Mouse (Mus musculus) forebrain, postnatal 0 days (tissue): Measurements from ENCODE around the gene Maml3. TPM values are rescaled to one million over a fixed set of nuclear protein-coding genes. Genes with fewer than 3 reads are reported as not detected.

Experiments used
- ATAC-seq: fragments of 200-750 bp; cut with Nextera tagmentation; 2 replicates; pipeline ENCODE4 v1.8.0; 2017; ENCODE audit warnings: mild to moderate bottlenecking, moderate library complexity
- DNase-seq: peaks from one replicate; pipeline ENCODE4 v3.0.0-alpha.2; 2015
- H3K27ac ChIP-seq: fragments of 300-500 bp; sonication (generic); 2 replicates; pipeline ENCODE4 v1.5.1; 2014; ENCODE audit warnings: low read depth, mild to moderate bottlenecking, antibody characterized with exemption, low read length, moderate library complexity, mixed read lengths
- H3K27me3 ChIP-seq: fragments of 300-500 bp; sonication (generic); 2 replicates; pipeline ENCODE4 v1.6.1; 2014; ENCODE audit warnings: mild to moderate bottlenecking, low read length, mixed read lengths; ENCODE audit not compliant: insufficient read depth
- H3K36me3 ChIP-seq: fragments of 300-500 bp; sonication (generic); 2 replicates; pipeline ENCODE4 v1.6.1; 2014; ENCODE audit warnings: mild to moderate bottlenecking, moderate library complexity; ENCODE audit not compliant: insufficient read depth
- H3K4me1 ChIP-seq: fragments of 300-500 bp; sonication (generic); 2 replicates; pipeline ENCODE4 v1.6.1; 2014; ENCODE audit warnings: antibody characterized with exemption; ENCODE audit not compliant: insufficient read depth
- H3K4me2 ChIP-seq: fragments of 300-500 bp; sonication (generic); 2 replicates; pipeline ENCODE4 v1.6.1; 2014; ENCODE audit warnings: low read depth, mild to moderate bottlenecking, moderate library complexity
- H3K4me3 ChIP-seq: fragments of 300-500 bp; sonication (generic); 2 replicates; pipeline ENCODE4 v1.5.1; 2014; ENCODE audit warnings: low read depth, low read length, mixed read lengths
- H3K9ac ChIP-seq: fragments of 300-500 bp; sonication (generic); 2 replicates; pipeline ENCODE4 v1.6.1; 2014; ENCODE audit warnings: mild to moderate bottlenecking
- H3K9me3 ChIP-seq: fragments of 300-500 bp; sonication (generic); 2 replicates; pipeline ENCODE4 v1.6.1; 2016; ENCODE audit warnings: low read length
- CTCF ChIP-seq: sonication (generic); IDR thresholded peaks from 2 replicates; pipeline ENCODE4 v1.5.1; 2016; ENCODE audit warnings: antibody characterized with exemption, control low read depth, low read depth
- WGBS: fragments of 180-500 bp; shearing (Covaris S2); extraction: QIAGEN DNeasy Blood & Tissue Kit; methylation state at CpG from one replicate; pipeline ENCODE4 v1.1.7; 2014; 5-methylcytosine and 5-hydroxymethylcytosine counted together
- polyA plus RNA-seq: library from polyadenylated mRNA; unstranded; fragments of >200 nt; fragmentation: Nextera tagmentation; extraction: Ambion mirVana; gene quantifications from 2 replicates; pipeline ENCODE4 v1.2.1, GENCODE M21; 2015
- total RNA-seq: library from RNA; depleted of rRNA; stranded (reverse); fragments of >200 nt; gene quantifications from 2 replicates; pipeline ENCODE4 v1.2.3, GENCODE M21; 2014

Maml3 gene
- total and polyA plus RNA-seq, 2 experiments from 2014 or later = 3.1 to 14.9 TPM

GRCm38 (mm10) chr3:51880506-51881036, 224.3 kb downstream of the Maml3 start:
- Histone ChIP-seq H3K4me3 (no peak overlapping the region), H3K9ac (no peak overlapping the region), H3K27ac (peak overlapping the region; percentile 9), H3K4me2 (peak overlapping the region; percentile 15; the same call in 1 of the 2 replicates), H3K9me3 (no peaks in the 10 kb centered on the region), H3K36me3 (no peaks in the 10 kb centered on the region), H3K4me1 (0 out of 2 replicates have a peak, but pooled peaks cover 3% of the 10 kb centered on the region), H3K27me3 (no peaks in the 10 kb centered on the region)
- WGBS = 29% methylated on average over 8 of the region's 8 CpGs
- no peak for TF ChIP-seq CTCF
- DNase-seq (peak; percentile 68), ATAC-seq (peak; percentile 72; the same call in 1 of the 2 replicates)

DNA sequence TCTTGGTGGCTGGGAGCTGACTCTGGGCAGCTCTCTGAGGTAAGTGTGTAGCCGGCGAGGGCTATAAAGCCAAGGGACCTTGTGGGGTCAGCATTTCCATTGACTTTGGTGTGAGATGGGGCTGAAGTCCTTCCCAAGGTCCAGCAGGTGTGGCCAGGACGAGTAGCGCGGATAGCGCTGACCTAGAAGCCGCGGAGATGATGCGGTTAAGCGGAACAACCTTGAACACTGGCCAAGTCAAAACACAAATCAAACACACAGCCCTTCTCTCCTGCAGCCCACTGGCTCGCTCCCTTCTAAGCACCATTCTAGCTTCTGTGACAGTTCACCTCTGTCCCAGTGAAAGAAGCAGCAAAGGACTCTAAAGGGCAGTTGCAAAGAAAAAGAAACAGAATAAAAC, 225.7 kb downstream of the Maml3 start:
- Histone ChIP-seq H3K4me3 (no peak overlapping the region), H3K36me3 (no peaks in the 10 kb centered on the region), H3K27me3 (no peaks in the 10 kb centered on the region), H3K9ac (no peak overlapping the region), H3K27ac (no peak overlapping the region), H3K9me3 (no peaks in the 10 kb centered on the region), H3K4me2 (no peak overlapping the region), H3K4me1 (0 out of 2 replicates have a peak, but pooled peaks cover 3% of the 10 kb centered on the region)
- ATAC-seq = no peak
- WGBS = 86% methylated on average over 11 of the region's 11 CpGs
- no peak for DNase-seq
- TF ChIP-seq CTCF = no peak

DNA sequence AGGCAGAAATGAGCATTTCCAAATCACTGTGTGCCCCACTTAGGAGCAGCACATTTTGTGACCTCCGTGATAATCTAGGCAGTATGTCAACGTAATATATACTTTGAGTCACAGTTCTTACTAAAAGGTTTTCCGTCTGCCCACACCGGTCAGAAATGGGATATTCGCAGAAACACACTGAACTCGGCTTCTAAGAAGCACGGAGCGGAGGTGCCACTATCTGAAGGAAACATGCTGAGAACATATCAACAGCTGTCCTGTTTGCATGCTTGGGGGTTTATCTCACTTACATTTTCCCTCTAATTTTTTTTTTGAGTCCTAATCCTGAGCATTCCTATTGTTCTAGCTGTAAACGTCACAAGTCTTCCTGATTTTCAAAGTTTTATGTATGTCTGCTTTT, 226.3 kb downstream of the Maml3 start:
- Histone ChIP-seq H3K9me3 (no peaks in the 10 kb centered on the region), H3K4me1 (0 out of 2 replicates have a peak, but pooled peaks cover 3% of the 10 kb centered on the region), H3K4me2 (no peak overlapping the region), H3K27ac (no peak overlapping the region), H3K27me3 (no peaks in the 10 kb centered on the region), H3K4me3 (no peak overlapping the region), H3K36me3 (no peaks in the 10 kb centered on the region), H3K9ac (no peak overlapping the region)
- WGBS = 85% methylated on average over 9 of the region's 9 CpGs
- DNase-seq = no peak
- no peak for ATAC-seq
- TF ChIP-seq CTCF = no peak

- no peak overlapping the region for H3K4me3 ChIP-seq
- 96% methylated on average over 9 of the region's 9 CpGs for WGBS
Measured at GRCm38 (mm10) chr3:51876729-51877128, 228.1 kb downstream of the Maml3 start.

DNA sequence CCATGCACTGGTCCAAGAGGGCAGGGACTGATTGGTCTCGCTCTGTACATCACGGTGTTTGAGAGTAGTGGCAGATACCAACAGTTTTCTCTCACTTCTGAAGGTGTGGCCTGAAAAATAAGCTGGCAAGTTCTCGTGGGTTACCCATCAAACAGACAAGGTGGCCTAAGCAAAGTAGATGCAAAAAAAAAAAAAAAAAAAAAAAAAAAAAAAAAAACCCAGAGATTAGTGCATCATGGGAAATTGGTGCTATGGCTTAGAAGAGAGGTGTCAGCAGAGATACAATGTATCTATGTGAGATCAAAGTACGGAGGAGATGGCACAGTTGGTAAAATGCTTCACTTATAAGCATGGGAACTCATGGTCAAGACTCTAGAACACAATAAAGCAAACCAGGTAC, 229.2 kb downstream of the Maml3 start:
- no peak overlapping the region for H3K4me2 ChIP-seq
- H3K9ac ChIP-seq = no peak overlapping the region
- H3K27ac ChIP-seq = no peak overlapping the region
- H3K36me3 ChIP-seq = no peaks in the 10 kb centered on the region
- no peak for DNase-seq
- TF ChIP-seq CTCF = no peak
- H3K9me3 ChIP-seq = no peaks in the 10 kb centered on the region
- no peaks in the 10 kb centered on the region for H3K27me3 ChIP-seq
- 95% methylated on average over 4 of the region's 4 CpGs for WGBS
- H3K4me1 ChIP-seq = peaks cover 7% of the 10 kb centered on the region; the same call in 1 of the 2 replicates
- H3K4me3 ChIP-seq = no peak overlapping the region
- ATAC-seq = no peak

More at GRCm38 (mm10) chr3:51876729-51877128, 228.1 kb downstream of the Maml3 start:
- ATAC-seq (no peak), DNase-seq (no peak)
- TF ChIP-seq CTCF = no peak
- H3K27ac ChIP-seq = no peak overlapping the region
- H3K9me3 ChIP-seq = no peaks in the 10 kb centered on the region
- no peaks in the 10 kb centered on the region for H3K36me3 ChIP-seq
- no peak overlapping the region for H3K4me2 ChIP-seq
- H3K4me1 ChIP-seq = 0 out of 2 replicates have a peak, but pooled peaks cover 6% of the 10 kb centered on the region
- H3K9ac ChIP-seq = no peak overlapping the region
- H3K27me3 ChIP-seq = no peaks in the 10 kb centered on the region

DNA sequence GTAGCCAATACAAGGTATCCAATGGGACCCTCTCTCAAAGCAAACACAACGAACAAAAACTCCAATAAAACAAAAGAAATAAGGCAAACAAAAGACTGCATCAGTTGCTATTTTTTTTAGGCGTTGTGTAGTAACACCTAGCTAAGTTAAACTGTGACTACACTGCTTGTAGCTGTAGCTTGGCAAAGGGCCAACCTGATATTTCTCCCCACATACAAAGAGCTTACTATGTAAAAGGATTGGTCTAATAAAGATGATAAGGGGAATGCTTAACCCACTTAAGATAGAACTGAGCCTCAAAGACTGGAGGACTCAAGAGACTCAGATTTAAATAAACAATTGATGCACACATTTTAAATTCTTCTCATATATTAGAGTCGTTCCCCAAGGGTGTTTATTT, 230.6 kb downstream of the Maml3 start:
- no peak overlapping the region for H3K9ac ChIP-seq
- no peak overlapping the region for H3K4me3 ChIP-seq
- WGBS = 42% methylated on average over 3 of the region's 3 CpGs
- DNase-seq = peak; percentile 43
- ATAC-seq = no peak
- no peaks in the 10 kb centered on the region for H3K9me3 ChIP-seq
- H3K4me2 ChIP-seq = no peak overlapping the region
- H3K27me3 ChIP-seq = no peaks in the 10 kb centered on the region
- no peak overlapping the region for H3K27ac ChIP-seq
- H3K4me1 ChIP-seq = peaks cover 18% of the 10 kb centered on the region
- no peak for TF ChIP-seq CTCF
- no peaks in the 10 kb centered on the region for H3K36me3 ChIP-seq

DNA sequence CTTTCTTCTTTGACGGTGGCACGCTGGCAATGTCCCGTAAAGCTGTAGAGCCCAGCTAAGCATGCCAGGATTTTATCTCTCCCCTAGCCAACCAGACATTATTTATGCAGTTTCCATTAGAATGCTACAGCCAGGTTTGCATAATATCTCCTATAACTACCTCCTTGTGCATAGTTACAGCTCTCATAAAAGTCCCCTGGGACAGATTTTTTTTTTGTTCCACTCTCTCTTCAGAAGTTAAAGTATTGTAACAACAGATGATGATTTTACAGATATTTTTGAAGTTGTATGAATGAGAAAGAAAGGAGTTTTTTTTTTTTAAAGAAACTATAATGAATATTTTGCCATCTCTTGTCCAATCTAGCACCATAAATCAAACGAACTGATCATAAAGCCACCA, 232.1 kb downstream of the Maml3 start:
- ATAC-seq = no peak
- TF ChIP-seq CTCF = no peak
- H3K36me3 ChIP-seq = no peaks in the 10 kb centered on the region
- no peak overlapping the region for H3K4me2 ChIP-seq
- peaks cover 21% of the 10 kb centered on the region for H3K4me1 ChIP-seq
- no peak overlapping the region for H3K27ac ChIP-seq
- H3K27me3 ChIP-seq = no peaks in the 10 kb centered on the region
- WGBS = 55% methylated on average over 4 of the region's 4 CpGs
- no peak for DNase-seq
- H3K9ac ChIP-seq = no peak overlapping the region
- H3K4me3 ChIP-seq = no peak overlapping the region
- no peaks in the 10 kb centered on the region for H3K9me3 ChIP-seq
